Mouse (Mus musculus) midbrain, postnatal 0 days (tissue): ENCODE measurements around the gene 1700056E22Rik. TPM values are rescaled to one million over a fixed set of nuclear protein-coding genes. Genes with fewer than 3 reads are reported as not detected.

ENCODE experiments used
- ATAC-seq: fragments of 200-750 bp; cut with Nextera tagmentation; 2 replicates; pipeline ENCODE4 v1.8.0; 2017; ENCODE audit warnings: moderate number of reproducible peaks, mild to moderate bottlenecking, moderate TSS enrichment, moderate library complexity; ENCODE audit not compliant: low FRiP score
- DNase-seq: peaks from one replicate; pipeline ENCODE4 v3.0.0-alpha.2; 2015; ENCODE audit warnings: low spot score
- H3K27ac ChIP-seq: fragments of 300-500 bp; sonication (generic); 2 replicates; pipeline ENCODE4 v1.5.1; 2014; ENCODE audit warnings: low read depth, mild to moderate bottlenecking, low read length, mixed read lengths
- H3K27me3 ChIP-seq: fragments of 300-500 bp; sonication (generic); 2 replicates; pipeline ENCODE4 v1.6.1; 2014; ENCODE audit warnings: low read length, control low read depth, mixed read lengths; ENCODE audit not compliant: insufficient read depth
- H3K36me3 ChIP-seq: fragments of 300-500 bp; sonication (generic); 2 replicates; pipeline ENCODE4 v1.6.1; 2014; ENCODE audit warnings: low read length, control low read depth, mixed read lengths; ENCODE audit not compliant: insufficient read depth
- H3K4me1 ChIP-seq: fragments of 300-500 bp; sonication (generic); 2 replicates; pipeline ENCODE4 v1.6.1; 2014; ENCODE audit warnings: mild to moderate bottlenecking, control low read depth, antibody characterized with exemption, low read length, mixed read lengths; ENCODE audit not compliant: insufficient read depth
- H3K4me2 ChIP-seq: fragments of 300-500 bp; sonication (generic); 2 replicates; pipeline ENCODE4 v1.6.1; 2014; ENCODE audit warnings: low read depth, mild to moderate bottlenecking, low read length, mixed read lengths; ENCODE audit not compliant: poor library complexity, severe bottlenecking
- H3K4me3 ChIP-seq: fragments of 300-500 bp; sonication (generic); 2 replicates; pipeline ENCODE4 v1.5.1; 2014; ENCODE audit warnings: low read depth, mild to moderate bottlenecking, low read length, moderate library complexity
- H3K9ac ChIP-seq: fragments of 300-500 bp; sonication (generic); replicated peaks from 2 replicates; pipeline ENCODE4 v1.6.1; 2014; ENCODE audit warnings: mild to moderate bottlenecking, low read length, moderate library complexity, mixed read lengths; ENCODE audit not compliant: poor library complexity, severe bottlenecking
- H3K9me3 ChIP-seq: fragments of 300-500 bp; sonication (generic); 2 replicates; pipeline ENCODE4 v1.6.1; 2016; ENCODE audit warnings: low read length, control low read depth
- CTCF ChIP-seq: IDR thresholded peaks from 2 replicates; pipeline ENCODE4 v1.5.1; 2016; ENCODE audit warnings: antibody characterized with exemption, mild to moderate bottlenecking
- WGBS: fragments of 180-500 bp; shearing (Covaris S2); extraction: QIAGEN DNeasy Blood & Tissue Kit; methylation state at CpG from one replicate; pipeline ENCODE4 v1.1.7; 2014; 5-methylcytosine and 5-hydroxymethylcytosine counted together
- polyA plus RNA-seq: library from polyadenylated mRNA; unstranded; fragments of >200 nt; fragmentation: Nextera tagmentation; extraction: Ambion mirVana; gene quantifications from 2 replicates; pipeline ENCODE4 v1.2.1, GENCODE M21; 2015
- total RNA-seq: library from RNA; depleted of rRNA; stranded (reverse); fragments of >200 nt; gene quantifications from 2 replicates; pipeline ENCODE4 v1.2.3, GENCODE M21; 2014; rRNA removed

The 1700056E22Rik gene
- total RNA-seq (1.1 and 1.6 TPM in 2 replicates), polyA plus RNA-seq (1.2 and 1.4 TPM in 2 replicates)

- Histone ChIP-seq H3K4me2 (peak within 1 kb of the TSS; percentile 96), H3K36me3 (no peaks in the 10 kb centered on the region), H3K9ac (peak within 1 kb of the TSS; percentile 82), H3K27ac (peak within 1 kb of the TSS; percentile 90), H3K4me1 (peaks cover 6% of the 10 kb centered on the region; the same call in 1 of the 2 replicates), H3K9me3 (no peaks in the 10 kb centered on the region), H3K27me3 (no peaks in the 10 kb centered on the region), H3K4me3 (peak within 1 kb of the TSS; percentile 58)
- TF ChIP-seq CTCF = peak; percentile 30
- DNase-seq (peak; percentile 100), ATAC-seq (peak; percentile 99)
- under 1% methylated on average over 38 of the region's 38 CpGs for WGBS
Measured at GRCm38 (mm10) chr1:184034011-184034557, at the start of gene 1700056E22Rik. Gene 1700056E22Rik (minus strand): TSS chr1:184034301.

DNA sequence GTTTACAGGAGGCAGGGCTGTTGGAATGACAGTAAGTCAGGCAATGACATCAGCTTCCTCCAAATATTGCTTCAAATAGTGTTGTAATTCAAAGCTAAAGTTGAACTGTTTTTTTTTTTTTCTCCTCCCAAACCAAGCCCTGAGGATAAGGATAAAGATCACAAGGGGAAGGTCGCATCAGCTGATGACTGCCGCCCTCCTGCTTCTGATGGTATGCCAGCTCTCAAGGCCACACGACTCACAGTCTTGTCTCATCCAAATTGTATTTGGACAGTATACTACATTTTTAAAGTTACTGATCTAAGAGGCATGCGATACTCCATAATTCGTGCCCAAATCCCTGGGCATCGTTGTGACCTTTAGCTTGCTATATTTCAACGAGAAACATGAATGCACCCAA, 49.1 kb upstream of the 1700056E22Rik start:
- Histone ChIP-seq H3K9ac (no peak overlapping the region), H3K4me2 (no peak overlapping the region), H3K4me3 (no peak overlapping the region), H3K9me3 (no peaks in the 10 kb centered on the region), H3K27ac (no peak overlapping the region), H3K4me1 (no peaks in the 10 kb centered on the region), H3K36me3 (no peaks in the 10 kb centered on the region), H3K27me3 (no peaks in the 10 kb centered on the region)
- no peak for TF ChIP-seq CTCF
- DNase-seq = no peak
- 86% methylated on average over 7 of the region's 7 CpGs for WGBS
- no peak for ATAC-seq

DNA sequence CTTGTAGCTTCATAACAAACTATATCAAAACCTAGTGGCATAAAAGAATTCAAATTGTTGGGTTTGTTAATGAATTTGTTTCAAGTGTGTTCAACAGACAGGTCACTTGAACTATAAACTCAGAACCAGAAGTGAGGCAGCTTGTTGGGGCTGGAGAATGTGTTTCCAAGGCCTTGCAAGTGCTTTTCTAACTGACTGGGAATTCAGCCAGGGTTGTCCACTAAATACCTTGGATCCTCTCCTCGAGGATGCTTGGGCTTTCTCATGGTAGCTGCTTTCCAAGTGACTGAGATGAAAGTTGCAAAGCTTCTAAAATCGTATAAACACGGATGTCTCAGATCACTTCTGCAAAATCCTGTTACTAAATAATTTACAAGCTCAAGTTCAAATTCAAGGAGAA, 48.6 kb upstream of the 1700056E22Rik start:
- H3K27ac ChIP-seq = no peak overlapping the region
- WGBS = 72% methylated on average over 3 of the region's 3 CpGs
- H3K4me3 ChIP-seq = no peak overlapping the region
- no peaks in the 10 kb centered on the region for H3K27me3 ChIP-seq
- H3K9ac ChIP-seq = no peak overlapping the region
- H3K9me3 ChIP-seq = no peaks in the 10 kb centered on the region
- H3K36me3 ChIP-seq = no peaks in the 10 kb centered on the region
- no peak for TF ChIP-seq CTCF
- DNase-seq = no peak
- no peaks in the 10 kb centered on the region for H3K4me1 ChIP-seq
- ATAC-seq = no peak
- no peak overlapping the region for H3K4me2 ChIP-seq

GRCm38 (mm10) chr1:184079304-184079703, 45.2 kb upstream of the 1700056E22Rik start:
- Histone ChIP-seq H3K9ac (no peak overlapping the region), H3K4me2 (no peak overlapping the region), H3K4me1 (no peaks in the 10 kb centered on the region), H3K27ac (no peak overlapping the region), H3K27me3 (no peaks in the 10 kb centered on the region), H3K4me3 (no peak overlapping the region), H3K9me3 (no peaks in the 10 kb centered on the region), H3K36me3 (no peaks in the 10 kb centered on the region)
- no peak for TF ChIP-seq CTCF
- no peak for DNase-seq
- WGBS = 94% methylated on average over 3 of the region's 3 CpGs
- no peak for ATAC-seq

- ATAC-seq = no peak
Measured at GRCm38 (mm10) chr1:184076756-184077155, 42.7 kb upstream of the 1700056E22Rik start.

GRCm38 (mm10) chr1:184076065-184076464, 42.0 kb upstream of the 1700056E22Rik start:
- no peak for TF ChIP-seq CTCF
- Histone ChIP-seq H3K9me3 (no peaks in the 10 kb centered on the region), H3K4me1 (no peaks in the 10 kb centered on the region), H3K4me2 (no peak overlapping the region), H3K4me3 (no peak overlapping the region), H3K9ac (no peak overlapping the region), H3K27ac (no peak overlapping the region), H3K36me3 (no peaks in the 10 kb centered on the region; the same call in 1 of the 2 replicates), H3K27me3 (no peaks in the 10 kb centered on the region)
- 72% methylated on average over 6 of the region's 6 CpGs for WGBS
- DNase-seq = no peak
- ATAC-seq = no peak

More at GRCm38 (mm10) chr1:184076756-184077155, 42.7 kb upstream of the 1700056E22Rik start:
- Histone ChIP-seq H3K4me3 (no peak overlapping the region), H3K4me1 (no peaks in the 10 kb centered on the region), H3K4me2 (no peak overlapping the region), H3K36me3 (no peaks in the 10 kb centered on the region), H3K27ac (no peak overlapping the region), H3K27me3 (no peaks in the 10 kb centered on the region), H3K9me3 (no peaks in the 10 kb centered on the region), H3K9ac (no peak overlapping the region)
- no peak for TF ChIP-seq CTCF
- 62% methylated on average over 2 of the region's 2 CpGs for WGBS
- no peak for DNase-seq
